Mouse (Mus musculus): ENCODE results near the gene Iyd. TPM values are rescaled to one million over a fixed set of nuclear protein-coding genes. Genes with fewer than 3 reads are reported as not detected.

Iyd gene
- total and polyA plus RNA-seq, 2 experiments from 2014 or later: 0.16 to 0.79 TPM

DNA sequence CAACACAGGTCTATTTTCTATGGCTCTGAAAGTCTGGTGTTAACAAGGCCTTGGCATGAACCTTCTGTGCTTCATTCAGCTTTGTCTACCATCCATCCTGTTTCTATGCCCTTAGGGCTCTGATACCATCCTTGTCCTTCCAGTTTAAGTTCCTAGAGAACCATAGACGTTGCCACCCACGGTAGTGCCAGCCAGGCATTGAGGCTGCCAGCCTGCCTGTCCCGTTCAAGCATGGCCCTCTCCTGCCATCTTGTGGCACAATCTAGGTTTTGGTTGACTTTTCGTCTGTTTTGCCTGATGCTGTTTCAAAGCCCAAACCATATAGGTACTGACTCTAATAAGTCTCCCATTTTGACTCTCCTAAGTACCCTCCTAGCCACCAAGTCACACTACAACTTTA lies 8.7 kb upstream of the Iyd start:
- Histone ChIP-seq H3K4me3 (ENCODE audit: low read depth, low read length) (no peak overlapping the region), H3K36me3 (ENCODE audit: insufficient read depth, low read length) (no peaks in the 10 kb centered on the region), H3K9me3 (ENCODE audit: low read length) (no peaks in the 10 kb centered on the region), H3K4me1 (ENCODE audit: insufficient read depth, low read length) (no peaks in the 10 kb centered on the region), H3K27me3 (ENCODE audit: insufficient read depth, low read length) (peaks cover 6% of the 10 kb centered on the region; the same call in 1 of the 2 replicates), H3K27ac (ENCODE audit: low read depth, low read length) (no peak overlapping the region), H3K9ac (replicated peaks; ENCODE audit: low read length, poor library complexity, severe bottlenecking) (no peak overlapping the region), H3K4me2 (ENCODE audit: low read depth, low read length, poor library complexity, severe bottlenecking) (no peak overlapping the region)
- ATAC-seq (ENCODE audit: low FRiP score): peak; percentile 69; the same call in 1 of the 2 replicates
- WGBS: 1% methylated on average over 4 of the region's 4 CpGs
- DNase-seq (ENCODE audit: low spot score): peak; percentile 87
- TF ChIP-seq CTCF (IDR thresholded peaks at IDR 0.05): peak; percentile 96

GRCm38 (mm10) chr10:3534445-3534844 lies 5.6 kb upstream of the Iyd start:
- Histone ChIP-seq H3K27me3 (ENCODE audit: insufficient read depth, low read length) (peaks cover 6% of the 10 kb centered on the region; the same call in 1 of the 2 replicates), H3K4me3 (ENCODE audit: low read depth, low read length) (peak overlapping the region; percentile 10), H3K36me3 (ENCODE audit: insufficient read depth, low read length) (no peaks in the 10 kb centered on the region), H3K27ac (ENCODE audit: low read depth, low read length) (no peak overlapping the region), H3K4me2 (ENCODE audit: low read depth, low read length, poor library complexity, severe bottlenecking) (peak overlapping the region; percentile 40), H3K9ac (replicated peaks; ENCODE audit: low read length, poor library complexity, severe bottlenecking) (no peak overlapping the region), H3K9me3 (ENCODE audit: low read length) (no peaks in the 10 kb centered on the region), H3K4me1 (ENCODE audit: insufficient read depth, low read length) (no peaks in the 10 kb centered on the region)
- ATAC-seq (ENCODE audit: low FRiP score): no peak
- TF ChIP-seq CTCF (IDR thresholded peaks at IDR 0.05): peak; percentile 85
- DNase-seq (ENCODE audit: low spot score): peak; percentile 69
- WGBS: 2% methylated on average over 7 of the region's 7 CpGs

GRCm38 (mm10) chr10:3536361-3536760 lies 3.7 kb upstream of the Iyd start:
- no peak for TF ChIP-seq CTCF (IDR thresholded peaks at IDR 0.05)
- H3K4me3 ChIP-seq (ENCODE audit: low read depth, low read length): no peak overlapping the region
- no peaks in the 10 kb centered on the region for H3K9me3 ChIP-seq (ENCODE audit: low read length)
- peak; percentile 58 for DNase-seq (ENCODE audit: low spot score)
- no peak overlapping the region for H3K27ac ChIP-seq (ENCODE audit: low read depth, low read length)
- no peaks in the 10 kb centered on the region for H3K36me3 ChIP-seq (ENCODE audit: insufficient read depth, low read length)
- no peak overlapping the region for H3K9ac ChIP-seq (replicated peaks; ENCODE audit: low read length, poor library complexity, severe bottlenecking)
- no peak overlapping the region for H3K4me2 ChIP-seq (ENCODE audit: low read depth, low read length, poor library complexity, severe bottlenecking)
- H3K27me3 ChIP-seq (ENCODE audit: insufficient read depth, low read length): peaks cover 10% of the 10 kb centered on the region; the same call in 1 of the 2 replicates
- no peaks in the 10 kb centered on the region for H3K4me1 ChIP-seq (ENCODE audit: insufficient read depth, low read length)
- ATAC-seq (ENCODE audit: low FRiP score): no peak
- 61% methylated on average over 1 of the region's 1 CpGs for WGBS

GRCm38 (mm10) chr10:3549384-3549783 lies 9.3 kb downstream of the Iyd start:
- 64% methylated on average over 2 of the region's 2 CpGs for WGBS

GRCm38 (mm10) chr10:3555128-3555527 lies 15.1 kb downstream of the Iyd start:
- Histone ChIP-seq H3K9me3 (ENCODE audit: low read length) (no peaks in the 10 kb centered on the region), H3K36me3 (ENCODE audit: insufficient read depth, low read length) (no peaks in the 10 kb centered on the region), H3K4me1 (ENCODE audit: insufficient read depth, low read length) (no peaks in the 10 kb centered on the region), H3K27me3 (ENCODE audit: insufficient read depth, low read length) (no peaks in the 10 kb centered on the region), H3K4me2 (ENCODE audit: low read depth, low read length, poor library complexity, severe bottlenecking) (no peak overlapping the region), H3K27ac (ENCODE audit: low read depth, low read length) (no peak overlapping the region), H3K9ac (replicated peaks; ENCODE audit: low read length, poor library complexity, severe bottlenecking) (no peak overlapping the region), H3K4me3 (ENCODE audit: low read depth, low read length) (no peak overlapping the region)
- peak; percentile 18 for TF ChIP-seq CTCF (IDR thresholded peaks at IDR 0.05)
- WGBS: 64% methylated on average over 5 of the region's 5 CpGs
- no peak for ATAC-seq (ENCODE audit: low FRiP score)
- DNase-seq (ENCODE audit: low spot score): no peak

More at GRCm38 (mm10) chr10:3549384-3549783, 9.3 kb downstream of the Iyd start:
- no peak for TF ChIP-seq CTCF (IDR thresholded peaks at IDR 0.05)
- Histone ChIP-seq H3K4me3 (ENCODE audit: low read depth, low read length) (no peak overlapping the region), H3K36me3 (ENCODE audit: insufficient read depth, low read length) (no peaks in the 10 kb centered on the region), H3K4me2 (ENCODE audit: low read depth, low read length, poor library complexity, severe bottlenecking) (no peak overlapping the region), H3K9me3 (ENCODE audit: low read length) (no peaks in the 10 kb centered on the region), H3K27me3 (ENCODE audit: insufficient read depth, low read length) (no peaks in the 10 kb centered on the region), H3K4me1 (ENCODE audit: insufficient read depth, low read length) (no peaks in the 10 kb centered on the region), H3K27ac (ENCODE audit: low read depth, low read length) (no peak overlapping the region), H3K9ac (replicated peaks; ENCODE audit: low read length, poor library complexity, severe bottlenecking) (no peak overlapping the region)
- DNase-seq (ENCODE audit: low spot score): no peak
- no peak for ATAC-seq (ENCODE audit: low FRiP score)

DNA sequence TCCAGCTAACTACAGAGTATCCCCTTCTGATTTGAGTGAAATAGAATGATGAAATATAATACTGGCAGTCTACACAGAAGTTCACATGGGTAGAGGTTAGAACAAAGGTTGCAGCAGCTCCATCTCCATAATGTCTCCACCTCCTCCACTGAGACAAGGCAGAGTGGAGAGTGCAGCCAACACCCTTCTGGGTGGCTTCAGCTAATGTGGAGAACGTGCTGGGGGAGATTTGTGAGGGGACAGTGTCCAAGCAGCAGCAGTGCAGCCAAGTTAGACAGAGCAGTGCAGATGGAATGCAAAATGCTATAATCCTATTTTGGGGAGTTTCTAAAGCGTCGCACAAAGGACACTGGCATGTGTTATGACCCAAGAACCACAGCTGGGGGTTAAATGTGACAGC lies 16.5 kb downstream of the Iyd start:
- Histone ChIP-seq H3K27me3 (ENCODE audit: insufficient read depth, low read length) (no peaks in the 10 kb centered on the region), H3K36me3 (ENCODE audit: insufficient read depth, low read length) (no peaks in the 10 kb centered on the region), H3K4me1 (ENCODE audit: insufficient read depth, low read length) (no peaks in the 10 kb centered on the region), H3K9me3 (ENCODE audit: low read length) (no peaks in the 10 kb centered on the region), H3K9ac (replicated peaks; ENCODE audit: low read length, poor library complexity, severe bottlenecking) (no peak overlapping the region), H3K4me2 (ENCODE audit: low read depth, low read length, poor library complexity, severe bottlenecking) (no peak overlapping the region), H3K27ac (ENCODE audit: low read depth, low read length) (no peak overlapping the region), H3K4me3 (ENCODE audit: low read depth, low read length) (no peak overlapping the region)
- no peak for ATAC-seq (ENCODE audit: low FRiP score)
- TF ChIP-seq CTCF (IDR thresholded peaks at IDR 0.05): no peak
- DNase-seq (ENCODE audit: low spot score): no peak
- 44% methylated on average over 3 of the region's 3 CpGs for WGBS
